Mouse (Mus musculus) kidney, embryonic 16.5 days (tissue): ENCODE data around the gene Gpr84. TPM values are rescaled to one million over a fixed set of nuclear protein-coding genes. Genes with fewer than 3 reads are reported as not detected.

ENCODE experiments used
- ATAC-seq: fragments of 200-750 bp; cut with Nextera tagmentation; 2 replicates; pipeline ENCODE4 v1.8.0; 2017; ENCODE audit warnings: moderate TSS enrichment; ENCODE audit not compliant: low FRiP score, low TSS enrichment
- H3K27ac ChIP-seq: fragments of 300-500 bp; sonication (generic); 2 replicates; pipeline ENCODE4 v1.5.1; 2014; ENCODE audit warnings: low read length
- H3K27me3 ChIP-seq: fragments of 300-500 bp; sonication (generic); 2 replicates; pipeline ENCODE4 v1.6.1; 2014; ENCODE audit warnings: low read length, control low read depth, mixed read lengths; ENCODE audit not compliant: insufficient read depth
- H3K36me3 ChIP-seq: fragments of 300-500 bp; sonication (generic); 2 replicates; pipeline ENCODE4 v1.6.1; 2014; ENCODE audit warnings: low read length, control low read depth, mixed read lengths; ENCODE audit not compliant: insufficient read depth
- H3K4me1 ChIP-seq: fragments of 300-500 bp; sonication (generic); 2 replicates; pipeline ENCODE4 v1.6.1; 2014; ENCODE audit warnings: low read length, control low read depth, mixed read lengths; ENCODE audit not compliant: insufficient read depth
- H3K4me2 ChIP-seq: fragments of 300-500 bp; sonication (generic); replicated peaks from 2 replicates; pipeline ENCODE4 v1.6.1; 2014; ENCODE audit warnings: low read depth, low read length
- H3K4me3 ChIP-seq: fragments of 300-500 bp; sonication (generic); 2 replicates; pipeline ENCODE4 v1.5.1; 2014; ENCODE audit warnings: mild to moderate bottlenecking, low read length
- H3K9ac ChIP-seq: fragments of 300-500 bp; sonication (generic); replicated peaks from 2 replicates; pipeline ENCODE4 v1.6.1; 2014; ENCODE audit warnings: low read length
- H3K9me3 ChIP-seq: fragments of 300-500 bp; sonication (generic); 2 replicates; pipeline ENCODE4 v1.6.1; 2016; ENCODE audit warnings: low read length, control low read depth
- WGBS: fragments of 180-500 bp; shearing (Covaris S2); extraction: QIAGEN DNeasy Blood & Tissue Kit; methylation state at CpG from one replicate; pipeline ENCODE4 v1.1.7; 2014; 5-methylcytosine and 5-hydroxymethylcytosine counted together
- polyA plus RNA-seq: library from polyadenylated mRNA; unstranded; fragments of >200 nt; fragmentation: Nextera tagmentation; extraction: Ambion mirVana; gene quantifications from 2 replicates; pipeline ENCODE4 v1.2.1, GENCODE M21; 2015

The Gpr84 gene
- polyA plus RNA-seq, 1 experiment from 2014 or later = 0.30 TPM

DNA sequence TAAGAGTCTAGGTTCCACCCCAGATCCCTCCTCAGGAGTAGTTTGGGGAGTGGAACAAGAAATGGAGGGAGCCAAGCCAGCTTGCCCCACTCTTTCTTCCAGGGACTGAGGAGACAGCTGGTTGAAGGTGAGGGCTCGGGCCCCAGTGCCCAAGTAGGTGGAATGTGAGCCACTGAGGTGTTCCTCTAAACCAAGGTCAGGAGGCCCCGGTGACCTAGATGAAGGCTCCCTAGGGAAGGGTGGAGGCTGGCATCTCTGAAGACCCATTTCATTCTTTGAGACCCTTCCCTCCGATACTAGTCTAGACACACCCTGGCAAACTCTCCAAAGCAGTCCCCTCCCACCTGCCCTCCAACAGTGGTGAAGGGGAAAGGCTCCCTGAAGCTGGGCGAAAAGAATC is 12.0 kb upstream of the Gpr84 start:
- WGBS = 39% methylated on average over 4 of the region's 4 CpGs
- no peak for ATAC-seq
- H3K27ac ChIP-seq = peak overlapping the region; percentile 55; the same call in 1 of the 2 replicates
- peak overlapping the region; percentile 86 for H3K9ac ChIP-seq
- peak overlapping the region; percentile 66 for H3K4me3 ChIP-seq
- H3K4me2 ChIP-seq = peak overlapping the region; percentile 90
- peaks cover 31% of the 10 kb centered on the region for H3K4me1 ChIP-seq
- H3K36me3 ChIP-seq = peaks cover 5% of the 10 kb centered on the region; the same call in 1 of the 2 replicates
- no peaks in the 10 kb centered on the region for H3K27me3 ChIP-seq
- H3K9me3 ChIP-seq = no peaks in the 10 kb centered on the region

DNA sequence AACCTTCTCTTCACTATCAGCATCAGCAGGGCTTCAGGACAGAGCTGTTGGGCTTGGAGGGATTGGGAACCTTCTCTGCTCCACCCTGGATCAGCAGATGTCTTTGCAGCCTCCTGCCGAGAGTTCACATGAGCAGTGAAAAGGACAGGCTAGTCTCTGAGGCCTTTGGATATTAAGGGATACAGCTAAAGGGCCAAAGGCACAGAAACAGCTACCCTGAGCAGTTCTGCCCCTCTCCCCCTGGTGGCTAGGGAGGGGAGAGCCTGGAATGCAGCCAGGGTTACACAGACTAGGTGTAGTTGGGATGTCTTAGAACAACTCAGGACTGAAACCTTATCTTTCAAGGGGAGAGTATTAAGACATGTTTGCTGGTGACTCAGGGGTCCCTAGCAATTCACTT is 10.7 kb upstream of the Gpr84 start:
- 50% methylated on average over 1 of the region's 1 CpGs for WGBS
- Histone ChIP-seq H3K27ac (no peak overlapping the region), H3K9ac (no peak overlapping the region), H3K4me3 (no peak overlapping the region), H3K4me2 (no peak overlapping the region), H3K4me1 (peaks cover 31% of the 10 kb centered on the region), H3K9me3 (no peaks in the 10 kb centered on the region), H3K36me3 (peaks cover 5% of the 10 kb centered on the region; the same call in 1 of the 2 replicates), H3K27me3 (no peaks in the 10 kb centered on the region)
- ATAC-seq = no peak

DNA sequence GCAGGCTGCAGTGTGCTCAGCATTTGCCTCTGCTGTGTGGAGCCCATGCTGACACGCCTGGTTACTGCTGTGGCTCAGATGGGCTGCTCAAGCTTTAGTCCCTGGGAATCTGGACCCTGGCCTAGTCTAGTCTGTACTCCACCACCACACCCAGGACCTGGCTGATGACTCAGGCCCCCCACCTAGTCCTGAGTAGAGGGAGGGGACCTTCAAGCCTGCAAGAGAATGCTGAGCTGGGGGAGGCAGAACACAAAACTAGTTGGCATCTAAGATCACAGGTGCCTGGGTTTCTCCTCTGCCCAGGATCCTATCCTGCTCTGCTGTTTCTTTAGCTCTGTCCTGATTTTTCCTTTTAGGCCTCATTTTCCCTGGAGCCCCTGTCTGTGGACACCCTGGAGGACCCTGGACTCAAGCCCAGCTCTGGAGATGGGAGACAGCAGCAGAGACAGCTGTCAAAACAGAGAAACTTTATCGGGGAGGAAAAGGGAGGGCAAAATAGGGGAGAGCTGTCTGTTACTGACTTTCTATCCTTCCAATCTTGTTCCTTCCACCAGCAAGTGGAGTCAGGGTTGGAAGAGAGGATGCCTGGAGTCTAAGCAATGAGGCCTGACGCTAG is 7.9 kb upstream of the Gpr84 start:
- H3K36me3 ChIP-seq = peaks cover 5% of the 10 kb centered on the region; the same call in 1 of the 2 replicates
- no peak overlapping the region for H3K9ac ChIP-seq
- H3K27ac ChIP-seq = no peak overlapping the region
- H3K9me3 ChIP-seq = no peaks in the 10 kb centered on the region
- H3K4me2 ChIP-seq = no peak overlapping the region
- 48% methylated on average over 3 of the region's 3 CpGs for WGBS
- no peak overlapping the region for H3K4me3 ChIP-seq
- peaks cover 46% of the 10 kb centered on the region for H3K4me1 ChIP-seq
- no peaks in the 10 kb centered on the region for H3K27me3 ChIP-seq
- no peak for ATAC-seq

DNA sequence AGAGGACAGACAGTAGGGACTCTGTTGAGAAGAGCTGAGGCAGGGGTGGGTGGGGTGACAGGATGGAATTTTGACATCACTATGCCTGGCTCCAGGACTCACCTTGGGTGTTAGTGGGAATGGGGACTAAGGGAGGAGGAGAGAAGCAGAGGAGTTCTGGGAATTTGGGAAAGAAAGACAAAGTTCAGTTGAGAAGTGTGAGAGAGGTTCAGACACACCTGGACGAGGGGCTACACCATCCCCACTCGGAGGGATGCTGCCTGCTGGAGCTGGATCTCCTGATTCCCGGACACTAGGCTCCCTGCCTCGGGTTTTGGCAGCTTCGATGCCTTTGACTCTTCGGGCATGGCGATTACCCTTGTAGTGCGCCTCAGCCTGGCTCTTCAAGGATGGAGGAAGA is 7.3 kb upstream of the Gpr84 start:
- no peak overlapping the region for H3K9ac ChIP-seq
- H3K4me1 ChIP-seq = peaks cover 44% of the 10 kb centered on the region
- no peak overlapping the region for H3K27ac ChIP-seq
- H3K4me2 ChIP-seq = no peak overlapping the region
- no peak overlapping the region for H3K4me3 ChIP-seq
- 80% methylated on average over 8 of the region's 8 CpGs for WGBS
- H3K36me3 ChIP-seq = peaks cover 5% of the 10 kb centered on the region; the same call in 1 of the 2 replicates
- no peaks in the 10 kb centered on the region for H3K9me3 ChIP-seq
- H3K27me3 ChIP-seq = no peaks in the 10 kb centered on the region
- ATAC-seq = no peak

DNA sequence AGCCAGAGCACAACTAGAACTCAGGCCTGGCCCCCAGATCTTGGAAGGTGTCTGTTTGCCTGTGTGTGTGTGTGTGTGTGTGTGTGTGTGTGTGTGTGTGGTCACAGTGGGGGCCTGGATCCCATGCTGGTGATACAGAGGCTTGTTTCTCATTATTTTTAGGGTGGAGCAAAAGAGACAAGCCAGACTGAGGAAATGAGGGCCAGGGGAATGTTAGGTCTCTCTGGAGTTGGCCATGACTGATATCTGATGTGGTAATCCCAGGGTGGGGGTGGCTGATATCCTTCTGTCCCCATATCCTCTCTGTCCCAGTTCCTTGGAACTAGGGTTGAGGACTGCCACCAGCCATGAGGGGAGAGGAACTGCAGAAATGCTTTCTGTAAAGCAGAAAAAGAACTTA is 6.7 kb upstream of the Gpr84 start:
- H3K4me1 ChIP-seq = peaks cover 38% of the 10 kb centered on the region
- no peaks in the 10 kb centered on the region for H3K27me3 ChIP-seq
- no peak for ATAC-seq
- no peaks in the 10 kb centered on the region for H3K9me3 ChIP-seq
- H3K4me2 ChIP-seq = no peak overlapping the region
- no peak overlapping the region for H3K4me3 ChIP-seq
- peaks cover 5% of the 10 kb centered on the region; the same call in 1 of the 2 replicates for H3K36me3 ChIP-seq
- H3K27ac ChIP-seq = no peak overlapping the region
- H3K9ac ChIP-seq = no peak overlapping the region

DNA sequence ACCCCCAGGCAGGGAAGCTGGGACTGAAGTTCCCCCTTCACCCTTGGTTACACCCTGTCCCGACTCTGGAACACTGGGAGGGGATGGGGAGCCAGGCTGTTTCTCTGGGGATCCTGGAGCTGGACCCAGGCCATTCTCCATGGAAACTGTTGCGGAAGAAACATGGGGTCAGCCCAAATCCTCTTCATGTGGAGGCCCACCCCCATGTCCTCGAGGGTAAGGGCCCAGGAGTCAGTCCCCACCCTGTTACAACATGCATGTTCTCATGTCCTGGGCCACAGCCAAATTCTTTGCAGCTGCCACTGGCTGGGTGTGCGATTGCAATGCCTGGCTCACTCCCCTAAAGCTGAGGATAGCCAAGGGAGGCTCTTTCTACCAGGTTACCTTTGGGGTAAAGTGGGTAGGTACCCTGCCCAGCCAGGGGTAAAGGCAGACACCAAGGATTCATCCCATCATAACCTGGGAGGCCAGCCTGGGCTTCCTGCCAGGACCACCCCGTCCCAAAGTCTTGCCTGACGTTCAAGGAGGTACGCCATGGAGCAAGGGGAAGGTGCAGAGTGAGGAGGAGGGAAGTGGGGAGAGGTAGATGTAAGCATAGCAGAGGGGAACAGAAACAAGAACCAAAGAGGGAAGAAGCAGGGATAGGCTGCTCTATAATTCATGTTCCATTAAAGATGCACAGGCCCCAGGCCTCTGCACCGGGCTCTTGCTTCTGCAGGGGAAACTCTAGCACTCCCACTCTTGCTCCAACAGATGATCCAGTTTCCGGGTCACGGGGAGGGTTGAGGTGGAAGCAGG is 5.8 kb upstream of the Gpr84 start:
- WGBS = 61% methylated on average over 10 of the region's 10 CpGs
- H3K36me3 ChIP-seq = peaks cover 5% of the 10 kb centered on the region; the same call in 1 of the 2 replicates
- ATAC-seq = no peak
- H3K4me2 ChIP-seq = no peak overlapping the region
- no peak overlapping the region for H3K4me3 ChIP-seq
- H3K4me1 ChIP-seq = peaks cover 30% of the 10 kb centered on the region
- H3K9me3 ChIP-seq = no peaks in the 10 kb centered on the region
- H3K27me3 ChIP-seq = no peaks in the 10 kb centered on the region
- H3K27ac ChIP-seq = no peak overlapping the region
- H3K9ac ChIP-seq = no peak overlapping the region

DNA sequence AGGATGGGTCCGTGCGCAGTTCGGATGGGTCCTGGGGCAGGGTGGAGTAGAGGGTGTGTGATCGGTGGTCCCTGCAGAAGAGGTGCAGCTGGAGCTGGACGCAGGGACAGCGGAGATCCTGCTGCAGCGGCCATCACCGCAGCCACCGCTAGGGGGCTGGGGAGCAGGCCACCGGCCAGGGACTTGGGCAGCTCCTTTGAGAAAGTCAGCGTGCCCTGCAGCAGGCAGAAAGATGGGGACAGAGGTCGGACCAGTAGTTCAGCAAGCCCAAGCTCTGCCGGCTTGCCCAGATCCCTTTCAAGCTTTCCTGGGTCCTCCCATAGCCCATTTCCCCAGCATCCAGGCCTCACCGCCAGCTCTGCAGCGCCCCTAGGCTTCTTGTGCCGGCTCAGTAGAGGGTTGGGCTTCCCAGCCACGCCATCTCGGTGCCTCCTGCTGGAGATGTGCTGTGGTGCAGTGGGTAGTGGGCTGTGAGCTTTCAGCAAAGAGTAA is 4.6 kb upstream of the Gpr84 start:
- H3K9me3 ChIP-seq = no peaks in the 10 kb centered on the region
- H3K4me3 ChIP-seq = peak overlapping the region; percentile 32
- H3K27me3 ChIP-seq = no peaks in the 10 kb centered on the region
- WGBS = 3% methylated on average over 18 of the region's 18 CpGs
- H3K9ac ChIP-seq = peak overlapping the region; percentile 37
- H3K4me1 ChIP-seq = peaks cover 28% of the 10 kb centered on the region
- peak; percentile 69 for ATAC-seq
- H3K27ac ChIP-seq = no peak overlapping the region
- peak overlapping the region; percentile 56 for H3K4me2 ChIP-seq
- peaks cover 2% of the 10 kb centered on the region; the same call in 1 of the 2 replicates for H3K36me3 ChIP-seq

DNA sequence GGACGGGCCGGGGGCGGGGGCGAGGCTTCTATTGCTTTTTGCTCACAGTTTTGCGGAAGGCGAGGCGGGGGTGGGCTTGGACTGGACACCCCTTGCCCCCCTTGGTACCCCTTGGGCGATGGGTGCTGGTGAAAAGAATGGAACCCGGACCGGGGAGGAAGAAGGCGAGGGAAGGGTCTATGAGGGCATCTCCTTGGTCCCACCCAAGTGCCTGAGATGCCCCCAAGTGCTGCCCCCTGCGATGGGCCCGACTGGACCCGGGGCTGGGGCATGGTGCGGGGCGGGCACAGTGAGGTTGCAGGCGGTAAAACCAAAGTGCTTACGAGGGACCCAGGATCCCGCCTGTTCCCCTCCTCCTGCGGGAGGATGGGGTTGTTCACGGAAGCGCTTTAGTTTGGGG is 3.8 kb upstream of the Gpr84 start:
- H3K4me1 ChIP-seq = peaks cover 31% of the 10 kb centered on the region
- no peaks in the 10 kb centered on the region; the same call in 1 of the 2 replicates for H3K36me3 ChIP-seq
- peak overlapping the region; percentile 37; the same call in 1 of the 2 replicates for H3K9ac ChIP-seq
- H3K9me3 ChIP-seq = no peaks in the 10 kb centered on the region
- WGBS = 45% methylated on average over 19 of the region's 22 CpGs
- no peaks in the 10 kb centered on the region for H3K27me3 ChIP-seq
- peak; percentile 15; the same call in 1 of the 2 replicates for ATAC-seq
- H3K4me2 ChIP-seq = peak overlapping the region; percentile 56
- no peak overlapping the region for H3K27ac ChIP-seq
- peak overlapping the region; percentile 32 for H3K4me3 ChIP-seq

DNA sequence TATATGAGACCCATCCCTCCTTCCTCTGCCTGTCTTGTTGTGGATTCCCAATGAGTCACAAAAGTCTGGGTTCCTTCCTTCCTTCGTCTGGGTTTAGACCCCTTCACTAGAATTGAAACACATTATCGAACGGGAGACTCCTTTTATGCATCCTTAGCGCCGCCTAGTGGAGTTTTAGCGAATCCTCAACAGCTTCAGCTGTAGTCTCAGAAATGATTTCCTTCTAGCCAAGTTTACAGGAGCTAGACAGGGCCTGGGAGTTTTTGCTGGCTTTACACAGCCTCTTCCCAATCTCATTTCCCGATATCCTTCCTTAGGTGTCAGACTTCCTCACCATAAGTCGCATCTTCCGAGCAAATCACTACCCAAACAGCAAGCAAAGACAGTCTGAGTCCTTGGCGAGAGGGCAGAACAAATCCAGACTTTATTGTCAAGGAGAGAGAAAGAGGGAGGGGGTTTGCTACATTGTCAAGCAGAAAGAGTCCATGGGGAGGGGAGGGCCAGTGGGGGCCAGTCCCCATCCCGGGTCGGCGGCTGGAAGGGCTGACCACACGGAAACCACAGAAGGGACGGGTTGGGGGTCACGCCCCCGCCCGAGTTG is 3.2 kb upstream of the Gpr84 start:
- no peak for ATAC-seq
- H3K27ac ChIP-seq = 0 out of 2 replicates have a peak overlapping the region, but pooled peaks have one; percentile 25
- H3K4me1 ChIP-seq = peaks cover 34% of the 10 kb centered on the region
- no peaks in the 10 kb centered on the region for H3K9me3 ChIP-seq
- peak overlapping the region; percentile 37; the same call in 1 of the 2 replicates for H3K9ac ChIP-seq
- no peaks in the 10 kb centered on the region for H3K36me3 ChIP-seq
- H3K4me2 ChIP-seq = peak overlapping the region; percentile 56
- no peaks in the 10 kb centered on the region for H3K27me3 ChIP-seq
- no peak overlapping the region for H3K4me3 ChIP-seq
- 9% methylated on average over 15 of the region's 18 CpGs for WGBS
